Mouse (Mus musculus): ENCODE data around the gene Hormad2. TPM values are rescaled to one million over a fixed set of nuclear protein-coding genes. Genes with fewer than 3 reads are reported as not detected.

Hormad2 gene
- polyA plus RNA-seq (2015; fragmentation: Nextera tagmentation; extraction: Ambion mirVana), result not detected in 2 replicates

GRCm38 (mm10) chr11:4440978-4441377 is at the start of gene Hormad2:
TSS of gene Hormad2 (minus strand) at chr11:4441105.
- no peaks in the 10 kb centered on the region for H3K27me3 ChIP-seq (replicated peaks)
- no peak for ATAC-seq (replicated peaks)
- H3K4me2 ChIP-seq, result no peak within 1 kb of the TSS
- no peak within 1 kb of the TSS for H3K27ac ChIP-seq
- no peak within 1 kb of the TSS for H3K9ac ChIP-seq
- no peaks in the 10 kb centered on the region for H3K36me3 ChIP-seq (replicated peaks)
- H3K4me3 ChIP-seq, result no peak within 1 kb of the TSS
- 57% methylated on average over 19 of the region's 19 CpGs for WGBS
- no peaks in the 10 kb centered on the region for H3K4me1 ChIP-seq
- H3K9me3 ChIP-seq, result no peaks in the 10 kb centered on the region

GRCm38 (mm10) chr11:4489207-4489606 is 48.3 kb upstream of the Hormad2 start:
- Histone ChIP-seq H3K36me3 (replicated peaks) (peaks cover 70% of the 10 kb centered on the region), H3K9me3 (no peaks in the 10 kb centered on the region), H3K4me2 (no peak overlapping the region), H3K4me1 (no peaks in the 10 kb centered on the region), H3K27ac (no peak overlapping the region), H3K27me3 (replicated peaks) (no peaks in the 10 kb centered on the region), H3K9ac (no peak overlapping the region), H3K4me3 (no peak overlapping the region)
- 96% methylated on average over 4 of the region's 4 CpGs for WGBS
- ATAC-seq (replicated peaks), result no peak

GRCm38 (mm10) chr11:4488798-4489197 is 47.9 kb upstream of the Hormad2 start:
- Histone ChIP-seq H3K36me3 (replicated peaks) (peaks cover 70% of the 10 kb centered on the region), H3K9me3 (no peaks in the 10 kb centered on the region), H3K27me3 (replicated peaks) (no peaks in the 10 kb centered on the region), H3K4me2 (no peak overlapping the region), H3K4me1 (no peaks in the 10 kb centered on the region), H3K4me3 (no peak overlapping the region), H3K9ac (no peak overlapping the region), H3K27ac (no peak overlapping the region)
- no peak for ATAC-seq (replicated peaks)
- 95% methylated on average over 2 of the region's 2 CpGs for WGBS

- WGBS, result 97% methylated on average over 13 of the region's 13 CpGs
- no peak for ATAC-seq (replicated peaks)
- H3K4me2 ChIP-seq, result no peak overlapping the region
Observed at GRCm38 (mm10) chr11:4488367-4488766, 47.5 kb upstream of the Hormad2 start.

GRCm38 (mm10) chr11:4487401-4487965 is 46.6 kb upstream of the Hormad2 start:
- Histone ChIP-seq H3K4me2 (no peak overlapping the region), H3K9ac (no peak overlapping the region), H3K4me1 (no peaks in the 10 kb centered on the region), H3K4me3 (no peak overlapping the region), H3K27ac (no peak overlapping the region), H3K36me3 (replicated peaks) (peaks cover 70% of the 10 kb centered on the region), H3K27me3 (replicated peaks) (no peaks in the 10 kb centered on the region), H3K9me3 (no peaks in the 10 kb centered on the region)
- WGBS, result 78% methylated on average over 8 of the region's 8 CpGs
- ATAC-seq (replicated peaks), result no peak

More at GRCm38 (mm10) chr11:4488367-4488766, 47.5 kb upstream of the Hormad2 start:
- Histone ChIP-seq H3K27ac (no peak overlapping the region), H3K4me1 (no peaks in the 10 kb centered on the region), H3K36me3 (replicated peaks) (peaks cover 70% of the 10 kb centered on the region), H3K4me3 (no peak overlapping the region), H3K9me3 (no peaks in the 10 kb centered on the region), H3K9ac (no peak overlapping the region), H3K27me3 (replicated peaks) (no peaks in the 10 kb centered on the region)

- ATAC-seq (replicated peaks), result no peak
- no peak overlapping the region for H3K4me3 ChIP-seq
- no peaks in the 10 kb centered on the region for H3K9me3 ChIP-seq
- 97% methylated on average over 5 of the region's 5 CpGs for WGBS
- H3K4me1 ChIP-seq, result no peaks in the 10 kb centered on the region
- no peaks in the 10 kb centered on the region for H3K27me3 ChIP-seq (replicated peaks)
- H3K9ac ChIP-seq, result no peak overlapping the region
- no peak overlapping the region for H3K27ac ChIP-seq
- no peak overlapping the region for H3K4me2 ChIP-seq
- peaks cover 71% of the 10 kb centered on the region for H3K36me3 ChIP-seq (replicated peaks)
Observed at GRCm38 (mm10) chr11:4484541-4484940, 43.6 kb upstream of the Hormad2 start.

GRCm38 (mm10) chr11:4482641-4483040 is 41.7 kb upstream of the Hormad2 start:
- WGBS, result 82% methylated on average over 5 of the region's 5 CpGs
- H3K9me3 ChIP-seq, result no peaks in the 10 kb centered on the region
- no peak overlapping the region for H3K27ac ChIP-seq
- H3K4me1 ChIP-seq, result no peaks in the 10 kb centered on the region
- H3K4me3 ChIP-seq, result no peak overlapping the region
- no peak overlapping the region for H3K4me2 ChIP-seq
- H3K36me3 ChIP-seq (replicated peaks), result peaks cover 56% of the 10 kb centered on the region
- no peak overlapping the region for H3K9ac ChIP-seq
- ATAC-seq (replicated peaks), result no peak
- no peaks in the 10 kb centered on the region for H3K27me3 ChIP-seq (replicated peaks)

GRCm38 (mm10) chr11:4476184-4476697 is 35.3 kb upstream of the Hormad2 start:
- H3K9ac ChIP-seq, result no peak overlapping the region
- ATAC-seq (replicated peaks), result no peak
- H3K4me3 ChIP-seq, result no peak overlapping the region
- 88% methylated on average over 4 of the region's 4 CpGs for WGBS
- peaks cover 17% of the 10 kb centered on the region for H3K36me3 ChIP-seq (replicated peaks)
- H3K4me1 ChIP-seq, result 0 out of 2 replicates have a peak, but pooled peaks cover 5% of the 10 kb centered on the region
- no peaks in the 10 kb centered on the region for H3K27me3 ChIP-seq (replicated peaks)
- H3K4me2 ChIP-seq, result no peak overlapping the region
- H3K9me3 ChIP-seq, result no peaks in the 10 kb centered on the region
- no peak overlapping the region for H3K27ac ChIP-seq

- no peak overlapping the region for H3K4me2 ChIP-seq
- no peaks in the 10 kb centered on the region for H3K9me3 ChIP-seq
- ATAC-seq (replicated peaks), result peak; percentile 48; the same call in 1 of the 2 replicates
- H3K9ac ChIP-seq, result no peak overlapping the region
- 74% methylated on average over 7 of the region's 7 CpGs for WGBS
- H3K4me1 ChIP-seq, result 0 out of 2 replicates have a peak, but pooled peaks cover 5% of the 10 kb centered on the region
- H3K4me3 ChIP-seq, result no peak overlapping the region
- H3K27ac ChIP-seq, result no peak overlapping the region
- no peaks in the 10 kb centered on the region for H3K36me3 ChIP-seq (replicated peaks)
- H3K27me3 ChIP-seq (replicated peaks), result no peaks in the 10 kb centered on the region
Observed at GRCm38 (mm10) chr11:4472464-4473179, 31.7 kb upstream of the Hormad2 start.

GRCm38 (mm10) chr11:4471734-4472133 is 30.8 kb upstream of the Hormad2 start:
- 0 out of 2 replicates have a peak, but pooled peaks cover 5% of the 10 kb centered on the region for H3K4me1 ChIP-seq
- ATAC-seq (replicated peaks), result no peak

GRCm38 (mm10) chr11:4471251-4471650 is 30.3 kb upstream of the Hormad2 start:
- no peak overlapping the region for H3K4me2 ChIP-seq
- no peak overlapping the region for H3K9ac ChIP-seq
- H3K4me3 ChIP-seq, result no peak overlapping the region
- ATAC-seq (replicated peaks), result no peak
- H3K27ac ChIP-seq, result no peak overlapping the region
- H3K36me3 ChIP-seq (replicated peaks), result no peaks in the 10 kb centered on the region
- H3K9me3 ChIP-seq, result no peaks in the 10 kb centered on the region
- no peaks in the 10 kb centered on the region for H3K27me3 ChIP-seq (replicated peaks)
- H3K4me1 ChIP-seq, result 0 out of 2 replicates have a peak, but pooled peaks cover 5% of the 10 kb centered on the region

More at GRCm38 (mm10) chr11:4471734-4472133, 30.8 kb upstream of the Hormad2 start:
- no peaks in the 10 kb centered on the region for H3K27me3 ChIP-seq (replicated peaks)
- no peak overlapping the region for H3K27ac ChIP-seq
- no peak overlapping the region for H3K4me2 ChIP-seq
- H3K36me3 ChIP-seq (replicated peaks), result no peaks in the 10 kb centered on the region
- WGBS, result 72% methylated on average over 5 of the region's 5 CpGs
- H3K9ac ChIP-seq, result no peak overlapping the region
- H3K9me3 ChIP-seq, result no peaks in the 10 kb centered on the region
- no peak overlapping the region for H3K4me3 ChIP-seq

GRCm38 (mm10) chr11:4469091-4469490 is 28.2 kb upstream of the Hormad2 start:
- Histone ChIP-seq H3K27me3 (replicated peaks) (no peaks in the 10 kb centered on the region), H3K4me3 (no peak overlapping the region), H3K27ac (no peak overlapping the region), H3K9ac (no peak overlapping the region), H3K9me3 (no peaks in the 10 kb centered on the region), H3K36me3 (replicated peaks) (no peaks in the 10 kb centered on the region), H3K4me1 (0 out of 2 replicates have a peak, but pooled peaks cover 5% of the 10 kb centered on the region), H3K4me2 (no peak overlapping the region)
- ATAC-seq (replicated peaks), result no peak
- WGBS, result 59% methylated on average over 5 of the region's 5 CpGs
